Mouse (Mus musculus) liver, embryonic 14.5 days (tissue): ENCODE data around the gene Sox30.

Experiments
- CTCF ChIP-seq: IDR thresholded peaks from 2 replicates; pipeline ENCODE4 v1.5.1; 2016; ENCODE audit warnings: antibody characterized with exemption, low read depth, control low read depth
- EP300 ChIP-seq: IDR thresholded peaks from 2 replicates; pipeline ENCODE4 v1.6.1; 2016; ENCODE audit warnings: antibody characterized with exemption, low read depth

DNA sequence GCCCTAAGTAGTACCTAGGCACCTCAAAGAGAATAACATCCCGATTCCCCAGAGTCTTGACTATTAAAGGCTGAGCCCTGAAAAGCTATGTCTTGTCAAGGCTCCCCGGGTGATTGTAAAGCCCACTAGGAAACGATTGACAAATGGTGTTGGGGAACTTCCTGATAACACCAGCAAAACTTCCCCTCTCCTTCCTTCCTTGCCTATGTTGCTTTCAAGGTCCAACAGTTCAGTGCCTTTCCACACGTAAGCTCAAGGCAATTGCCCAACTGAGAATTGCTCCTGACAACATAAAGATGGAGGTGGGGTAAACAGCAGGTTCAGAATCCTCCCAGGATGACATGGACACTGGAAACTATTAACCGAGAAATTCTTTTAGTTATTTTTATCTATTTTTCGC is 42.9 kb downstream of the Sox30 start:
- TF ChIP-seq CTCF: no peak
- TF ChIP-seq EP300: no peak
